Mouse (Mus musculus): Measurements from ENCODE around the gene Med13l. TPM values are rescaled to one million over a fixed set of nuclear protein-coding genes. Genes with fewer than 3 reads are reported as not detected.
A peak's percentile ranks its signal among the peaks of the same experiment; 100 is the strongest.

Gene Med13l
- polyA plus RNA-seq, 1 experiment from 2014 or later = 14.6 TPM

DNA sequence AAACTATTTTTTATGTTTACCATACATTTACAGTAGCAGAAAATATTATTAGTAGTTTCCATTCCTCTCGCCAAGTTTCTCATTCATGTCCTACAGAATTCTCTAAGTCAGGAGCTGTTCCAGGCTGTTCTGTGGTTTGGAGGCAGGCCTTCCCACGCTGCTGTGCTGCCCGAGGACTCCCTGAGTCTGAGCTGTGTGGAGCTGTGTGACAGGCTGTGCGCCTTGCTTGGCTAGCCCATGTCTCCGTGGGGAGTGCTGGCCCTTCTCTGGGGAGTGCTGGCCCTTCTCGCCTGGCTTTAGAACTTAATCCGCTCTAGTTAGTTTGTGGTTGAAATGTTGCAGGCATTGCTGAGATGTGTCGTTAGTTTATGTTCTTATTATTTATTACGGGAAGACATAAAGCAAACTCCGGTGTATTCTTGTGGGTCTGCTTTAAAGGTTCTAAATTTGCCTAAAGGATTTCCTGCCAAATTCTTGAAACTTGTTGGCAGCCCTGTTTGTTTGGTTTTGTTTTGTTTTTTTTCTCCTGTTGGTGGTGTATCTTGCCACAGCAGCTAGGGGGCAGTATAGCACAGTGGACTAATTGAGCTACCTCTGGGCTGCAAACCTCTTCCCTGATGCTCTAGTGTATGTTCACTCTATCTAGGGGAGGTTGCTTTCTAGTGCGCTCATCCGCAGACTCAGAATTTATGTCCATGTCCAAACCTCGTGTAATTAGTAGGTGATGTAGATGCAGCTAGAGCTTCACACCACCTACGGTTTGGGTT, 34.2 kb downstream of the Med13l start:
- Histone ChIP-seq H3K4me3 (ENCODE audit: low read depth, low read length) (no peak overlapping the region), H3K27me3 (replicated peaks; ENCODE audit: control insufficient read depth, insufficient read depth, low read length) (no peaks in the 10 kb centered on the region), H3K4me1 (ENCODE audit: control insufficient read depth, insufficient read depth, low read length) (peaks cover 25% of the 10 kb centered on the region), H3K4me2 (ENCODE audit: low read length) (no peak overlapping the region), H3K27ac (ENCODE audit: low read depth, low read length) (no peak overlapping the region), H3K9ac (ENCODE audit: low read length) (no peak overlapping the region), H3K36me3 (ENCODE audit: control insufficient read depth, insufficient read depth, low read length) (no peaks in the 10 kb centered on the region; the same call in 1 of the 2 replicates), H3K9me3 (replicated peaks; ENCODE audit: control insufficient read depth, low read length) (no peaks in the 10 kb centered on the region)
- ATAC-seq = no peak
- WGBS = 57% methylated on average over 14 of the region's 14 CpGs
- DNase-seq (ENCODE audit: low spot score) = peak; percentile 71

DNA sequence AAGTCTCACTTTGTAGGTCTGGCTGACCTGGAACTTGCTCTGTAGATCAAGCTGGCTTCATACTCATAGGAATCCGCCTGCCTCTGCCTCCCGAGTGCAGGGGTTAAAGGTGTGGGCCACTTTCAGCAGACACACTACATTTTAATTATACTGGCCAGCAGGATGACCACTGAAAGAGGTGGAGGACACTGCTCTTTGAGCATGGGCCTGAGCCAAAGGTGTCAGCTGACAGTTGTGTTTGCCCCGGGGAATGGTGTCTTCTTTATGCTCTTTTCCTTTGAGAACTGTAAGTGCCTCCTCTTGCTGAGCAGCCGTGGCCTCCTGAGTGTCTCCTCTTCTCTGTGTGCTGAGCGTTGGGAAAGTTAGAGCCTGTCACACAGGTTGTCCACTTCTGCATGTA, 35.4 kb downstream of the Med13l start:
- DNase-seq (ENCODE audit: low spot score) = no peak
- Histone ChIP-seq H3K4me2 (ENCODE audit: low read length) (no peak overlapping the region), H3K4me1 (ENCODE audit: control insufficient read depth, insufficient read depth, low read length) (peaks cover 26% of the 10 kb centered on the region), H3K27me3 (replicated peaks; ENCODE audit: control insufficient read depth, insufficient read depth, low read length) (no peaks in the 10 kb centered on the region), H3K9ac (ENCODE audit: low read length) (no peak overlapping the region), H3K36me3 (ENCODE audit: control insufficient read depth, insufficient read depth, low read length) (no peaks in the 10 kb centered on the region; the same call in 1 of the 2 replicates), H3K27ac (ENCODE audit: low read depth, low read length) (no peak overlapping the region), H3K9me3 (replicated peaks; ENCODE audit: control insufficient read depth, low read length) (no peaks in the 10 kb centered on the region), H3K4me3 (ENCODE audit: low read depth, low read length) (no peak overlapping the region)
- ATAC-seq = no peak
- 87% methylated on average over 5 of the region's 5 CpGs for WGBS

DNA sequence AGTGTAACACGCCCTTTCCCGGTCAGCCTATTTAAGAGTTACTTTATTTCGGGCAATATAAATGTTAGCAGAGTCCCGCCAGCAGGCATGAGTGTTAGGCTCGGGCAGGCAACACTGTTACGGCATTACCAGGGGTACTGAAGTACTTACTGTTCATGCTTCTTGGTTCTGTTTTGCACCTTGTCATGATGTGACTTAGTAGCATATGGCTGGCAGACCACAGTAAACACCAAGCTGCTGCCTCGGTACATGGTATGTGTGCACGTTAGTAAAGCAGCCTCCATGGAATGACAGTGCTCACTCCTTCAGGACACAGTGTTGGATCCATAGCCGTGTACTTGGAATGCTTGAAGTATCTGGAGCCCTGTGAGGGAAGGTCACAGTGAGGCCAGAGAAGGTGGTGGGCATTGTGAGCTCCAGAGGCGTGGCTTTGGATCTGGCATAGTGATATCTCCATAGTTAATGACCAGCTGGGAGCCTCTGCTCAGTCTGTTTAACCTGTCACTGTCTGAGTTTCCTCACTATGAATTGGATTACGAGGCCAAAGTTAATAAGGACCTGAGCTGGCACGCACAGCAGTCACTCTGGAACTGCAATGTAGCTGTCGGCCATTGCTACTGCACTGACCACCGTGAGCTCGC, 36.1 kb downstream of the Med13l start:
- no peak overlapping the region for H3K4me2 ChIP-seq (ENCODE audit: low read length)
- DNase-seq (ENCODE audit: low spot score) = peak; percentile 51
- H3K36me3 ChIP-seq (ENCODE audit: control insufficient read depth, insufficient read depth, low read length) = no peaks in the 10 kb centered on the region; the same call in 1 of the 2 replicates
- H3K27ac ChIP-seq (ENCODE audit: low read depth, low read length) = no peak overlapping the region; the same call in 1 of the 2 replicates
- H3K9ac ChIP-seq (ENCODE audit: low read length) = no peak overlapping the region
- no peaks in the 10 kb centered on the region for H3K27me3 ChIP-seq (replicated peaks; ENCODE audit: control insufficient read depth, insufficient read depth, low read length)
- no peak overlapping the region for H3K4me3 ChIP-seq (ENCODE audit: low read depth, low read length)
- H3K9me3 ChIP-seq (replicated peaks; ENCODE audit: control insufficient read depth, low read length) = no peaks in the 10 kb centered on the region
- ATAC-seq = peak; percentile 83
- H3K4me1 ChIP-seq (ENCODE audit: control insufficient read depth, insufficient read depth, low read length) = peaks cover 21% of the 10 kb centered on the region
- 74% methylated on average over 15 of the region's 15 CpGs for WGBS

DNA sequence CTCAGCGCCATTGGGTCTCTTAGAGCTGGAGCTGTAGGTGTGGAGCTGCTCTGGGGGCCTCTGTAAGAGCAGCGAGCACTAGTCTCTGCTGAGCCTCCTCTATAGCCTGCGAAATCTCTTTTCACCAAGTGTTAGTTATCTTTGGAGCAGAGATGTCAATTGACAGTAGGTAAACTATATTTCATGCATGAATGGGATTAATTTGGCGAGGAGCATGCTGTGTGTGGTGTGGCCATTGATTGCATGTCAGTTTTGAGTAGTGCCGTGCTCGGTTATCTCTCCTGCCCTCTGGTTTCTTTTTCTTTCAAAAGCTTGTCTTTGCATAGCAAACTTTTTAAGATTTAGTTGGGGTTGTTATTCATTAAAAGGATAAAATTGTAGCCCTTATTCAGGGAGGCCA, 38.1 kb downstream of the Med13l start:
- H3K4me1 ChIP-seq (ENCODE audit: control insufficient read depth, insufficient read depth, low read length) = peaks cover 23% of the 10 kb centered on the region
- no peaks in the 10 kb centered on the region; the same call in 1 of the 2 replicates for H3K36me3 ChIP-seq (ENCODE audit: control insufficient read depth, insufficient read depth, low read length)
- H3K27me3 ChIP-seq (replicated peaks; ENCODE audit: control insufficient read depth, insufficient read depth, low read length) = no peaks in the 10 kb centered on the region
- DNase-seq (ENCODE audit: low spot score) = no peak
- H3K4me2 ChIP-seq (ENCODE audit: low read length) = no peak overlapping the region
- H3K27ac ChIP-seq (ENCODE audit: low read depth, low read length) = no peak overlapping the region
- WGBS = 66% methylated on average over 6 of the region's 6 CpGs
- H3K9me3 ChIP-seq (replicated peaks; ENCODE audit: control insufficient read depth, low read length) = no peaks in the 10 kb centered on the region
- no peak overlapping the region for H3K9ac ChIP-seq (ENCODE audit: low read length)
- ATAC-seq = no peak
- H3K4me3 ChIP-seq (ENCODE audit: low read depth, low read length) = no peak overlapping the region

DNA sequence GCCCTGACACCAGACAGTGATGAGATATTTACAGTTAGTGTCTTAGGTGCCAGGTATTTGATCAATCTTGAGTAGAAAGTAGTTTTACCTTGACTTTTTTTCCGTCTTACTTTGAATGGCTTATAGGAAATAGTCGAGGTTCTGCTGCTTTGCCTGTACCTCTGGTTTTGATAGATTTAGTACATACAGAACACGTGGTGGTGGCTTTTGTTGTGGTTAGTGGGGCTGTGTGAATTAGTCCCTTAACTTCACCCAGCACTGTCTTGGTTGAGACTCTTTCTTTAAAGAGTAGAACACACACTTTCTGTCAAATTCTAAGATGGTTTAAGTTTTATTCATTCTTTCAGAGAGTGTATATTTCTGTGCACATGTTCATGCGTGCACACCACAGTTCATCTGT, 41.0 kb downstream of the Med13l start:
- Histone ChIP-seq H3K36me3 (ENCODE audit: control insufficient read depth, insufficient read depth, low read length) (no peaks in the 10 kb centered on the region), H3K4me2 (ENCODE audit: low read length) (no peak overlapping the region), H3K27ac (ENCODE audit: low read depth, low read length) (no peak overlapping the region), H3K9me3 (replicated peaks; ENCODE audit: control insufficient read depth, low read length) (no peaks in the 10 kb centered on the region), H3K4me3 (ENCODE audit: low read depth, low read length) (no peak overlapping the region), H3K4me1 (ENCODE audit: control insufficient read depth, insufficient read depth, low read length) (peaks cover 36% of the 10 kb centered on the region), H3K9ac (ENCODE audit: low read length) (no peak overlapping the region), H3K27me3 (replicated peaks; ENCODE audit: control insufficient read depth, insufficient read depth, low read length) (no peaks in the 10 kb centered on the region)
- 80% methylated on average over 4 of the region's 4 CpGs for WGBS
- no peak for ATAC-seq
- DNase-seq (ENCODE audit: low spot score) = no peak

DNA sequence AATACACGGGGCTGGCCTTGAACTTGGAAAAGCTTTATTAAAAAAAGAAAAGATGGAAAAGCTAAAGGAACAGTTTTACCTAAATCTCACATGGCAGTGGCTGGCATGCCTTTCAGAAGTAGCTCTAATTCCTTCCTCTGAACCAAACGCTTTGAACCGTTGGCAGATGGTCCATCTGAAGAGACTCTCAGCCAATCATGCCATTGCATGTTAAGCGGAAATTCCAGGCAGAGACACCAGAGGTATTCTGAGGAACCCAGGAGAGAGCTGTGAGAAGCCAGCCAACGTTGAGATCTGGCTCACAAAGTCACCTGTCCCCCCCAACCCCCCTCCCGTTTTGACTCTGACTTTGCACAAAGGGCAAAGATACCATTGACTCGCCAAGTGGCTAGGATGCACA, 42.2 kb downstream of the Med13l start:
- no peak overlapping the region for H3K9ac ChIP-seq (ENCODE audit: low read length)
- no peaks in the 10 kb centered on the region for H3K36me3 ChIP-seq (ENCODE audit: control insufficient read depth, insufficient read depth, low read length)
- H3K4me2 ChIP-seq (ENCODE audit: low read length) = no peak overlapping the region
- H3K27ac ChIP-seq (ENCODE audit: low read depth, low read length) = no peak overlapping the region
- peaks cover 40% of the 10 kb centered on the region for H3K4me1 ChIP-seq (ENCODE audit: control insufficient read depth, insufficient read depth, low read length)
- 61% methylated on average over 7 of the region's 7 CpGs for WGBS
- ATAC-seq = no peak
- no peaks in the 10 kb centered on the region for H3K27me3 ChIP-seq (replicated peaks; ENCODE audit: control insufficient read depth, insufficient read depth, low read length)
- H3K9me3 ChIP-seq (replicated peaks; ENCODE audit: control insufficient read depth, low read length) = no peaks in the 10 kb centered on the region
- H3K4me3 ChIP-seq (ENCODE audit: low read depth, low read length) = no peak overlapping the region
- DNase-seq (ENCODE audit: low spot score) = no peak

DNA sequence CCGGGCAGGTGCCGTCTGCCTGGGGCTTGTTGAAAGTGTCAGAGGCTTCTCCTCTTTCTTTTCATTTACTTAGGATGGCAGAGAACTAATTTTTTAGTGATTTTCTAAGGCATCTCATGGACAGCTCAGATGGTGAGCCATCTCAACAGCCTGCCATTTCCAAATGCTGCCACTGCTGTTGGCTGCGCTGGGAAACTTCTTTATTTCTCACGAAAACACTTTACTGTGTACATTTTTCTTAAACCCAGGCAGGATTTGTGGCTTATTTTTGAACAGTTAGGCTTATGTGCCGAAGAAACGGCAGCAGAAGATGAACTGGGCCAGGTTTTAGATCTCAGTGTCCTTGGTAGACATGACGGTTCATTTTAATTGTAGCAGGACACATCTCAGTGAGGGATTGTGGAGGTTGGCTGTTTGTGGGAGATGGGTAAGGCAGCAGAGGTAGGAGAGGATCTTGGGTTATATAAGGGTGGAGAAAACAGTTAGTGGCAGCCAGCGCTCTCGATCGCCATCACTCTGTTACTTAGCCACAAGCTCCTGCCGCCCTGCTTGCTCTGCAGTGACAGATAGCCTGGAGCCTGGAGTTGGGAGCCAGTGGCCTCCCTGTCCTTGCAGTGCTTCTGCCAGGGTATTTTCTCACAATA, 45.1 kb downstream of the Med13l start:
- no peak for ATAC-seq
- Histone ChIP-seq H3K36me3 (ENCODE audit: control insufficient read depth, insufficient read depth, low read length) (no peaks in the 10 kb centered on the region), H3K27ac (ENCODE audit: low read depth, low read length) (no peak overlapping the region), H3K4me2 (ENCODE audit: low read length) (no peak overlapping the region), H3K27me3 (replicated peaks; ENCODE audit: control insufficient read depth, insufficient read depth, low read length) (no peaks in the 10 kb centered on the region), H3K9me3 (replicated peaks; ENCODE audit: control insufficient read depth, low read length) (no peaks in the 10 kb centered on the region), H3K9ac (ENCODE audit: low read length) (no peak overlapping the region), H3K4me3 (ENCODE audit: low read depth, low read length) (no peak overlapping the region), H3K4me1 (ENCODE audit: control insufficient read depth, insufficient read depth, low read length) (peaks cover 32% of the 10 kb centered on the region)
- DNase-seq (ENCODE audit: low spot score) = no peak
- WGBS = 76% methylated on average over 11 of the region's 11 CpGs

DNA sequence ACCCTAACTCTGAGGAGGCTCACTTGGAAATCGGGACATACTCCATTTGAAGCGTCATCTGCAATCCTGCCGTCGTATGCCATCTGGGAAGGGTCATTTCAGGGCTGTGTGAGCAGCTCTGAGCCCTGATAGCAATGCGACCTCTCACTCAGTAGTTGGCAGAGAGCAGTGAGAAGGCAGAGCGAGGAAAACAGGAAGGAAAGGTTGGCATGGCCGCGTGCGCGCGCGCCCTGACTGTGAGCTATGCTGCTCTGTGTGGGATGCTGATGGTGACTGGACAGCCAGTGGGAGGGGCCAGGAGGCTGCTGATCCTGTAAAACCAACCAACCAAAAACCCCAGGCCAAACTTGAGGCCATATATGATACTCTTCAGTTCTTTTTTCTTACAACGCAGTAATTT, 46.2 kb downstream of the Med13l start:
- Histone ChIP-seq H3K4me2 (ENCODE audit: low read length) (no peak overlapping the region), H3K27me3 (replicated peaks; ENCODE audit: control insufficient read depth, insufficient read depth, low read length) (no peaks in the 10 kb centered on the region), H3K4me1 (ENCODE audit: control insufficient read depth, insufficient read depth, low read length) (peaks cover 31% of the 10 kb centered on the region), H3K4me3 (ENCODE audit: low read depth, low read length) (no peak overlapping the region), H3K9ac (ENCODE audit: low read length) (no peak overlapping the region), H3K27ac (ENCODE audit: low read depth, low read length) (no peak overlapping the region), H3K9me3 (replicated peaks; ENCODE audit: control insufficient read depth, low read length) (no peaks in the 10 kb centered on the region), H3K36me3 (ENCODE audit: control insufficient read depth, insufficient read depth, low read length) (no peaks in the 10 kb centered on the region)
- WGBS = 68% methylated on average over 13 of the region's 13 CpGs
- DNase-seq (ENCODE audit: low spot score) = no peak
- no peak for ATAC-seq

DNA sequence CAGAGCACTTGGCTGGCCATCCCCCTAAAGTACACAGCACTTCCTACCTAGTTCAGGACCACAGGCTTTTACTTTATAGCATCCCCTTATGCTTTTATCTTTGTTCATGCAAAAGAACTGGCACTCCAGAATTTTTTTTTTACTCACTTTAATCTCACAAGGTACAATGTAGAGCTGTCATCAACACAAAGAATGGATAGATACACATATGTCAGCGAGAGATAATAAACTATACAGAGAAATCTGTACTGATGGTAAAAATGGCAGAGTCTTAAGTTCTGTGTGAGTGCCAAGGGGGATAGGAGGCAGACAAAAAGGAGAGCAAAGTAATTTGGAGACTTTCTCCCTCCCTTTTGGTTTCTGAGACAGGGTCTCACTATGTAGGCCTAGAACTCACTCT, 47.4 kb downstream of the Med13l start:
- H3K4me1 ChIP-seq (ENCODE audit: control insufficient read depth, insufficient read depth, low read length) = peaks cover 23% of the 10 kb centered on the region

More for the DNA sequence above, 47.4 kb downstream of the Med13l start:
- 98% methylated on average over 1 of the region's 1 CpGs for WGBS
- no peak for DNase-seq (ENCODE audit: low spot score)
- H3K36me3 ChIP-seq (ENCODE audit: control insufficient read depth, insufficient read depth, low read length) = no peaks in the 10 kb centered on the region
- H3K9ac ChIP-seq (ENCODE audit: low read length) = no peak overlapping the region
- no peaks in the 10 kb centered on the region for H3K27me3 ChIP-seq (replicated peaks; ENCODE audit: control insufficient read depth, insufficient read depth, low read length)
- no peak overlapping the region for H3K27ac ChIP-seq (ENCODE audit: low read depth, low read length)
- no peak overlapping the region for H3K4me2 ChIP-seq (ENCODE audit: low read length)
- H3K9me3 ChIP-seq (replicated peaks; ENCODE audit: control insufficient read depth, low read length) = no peaks in the 10 kb centered on the region
- ATAC-seq = no peak
- H3K4me3 ChIP-seq (ENCODE audit: low read depth, low read length) = no peak overlapping the region
